Mouse (Mus musculus) left cerebral cortex, adult 8-10 months (tissue): ENCODE results near the gene Nrn1l. TPM values are rescaled to one million over a fixed set of nuclear protein-coding genes. Genes with fewer than 3 reads are reported as not detected.

Source experiments
- DNase-seq, 2 experiments: peaks; one replicate each; pipeline ENCODE4 v3.0.0; 2022; ENCODE audit warnings: low spot score in 2 of 2
- total RNA-seq, 4 experiments: library from RNA; stranded (reverse); gene quantifications; 2 replicates each; pipeline ENCODE4 v1.2.4; 2022

Nrn1l gene
- total RNA-seq, 4 experiments from 2014 or later, result 4.3 to 5.6 (median 4.9) TPM

GRCm38 (mm10) chr8:105889756-105890465 is 3.5 kb upstream of the Nrn1l start:
- DNase-seq, result no peak

DNA sequence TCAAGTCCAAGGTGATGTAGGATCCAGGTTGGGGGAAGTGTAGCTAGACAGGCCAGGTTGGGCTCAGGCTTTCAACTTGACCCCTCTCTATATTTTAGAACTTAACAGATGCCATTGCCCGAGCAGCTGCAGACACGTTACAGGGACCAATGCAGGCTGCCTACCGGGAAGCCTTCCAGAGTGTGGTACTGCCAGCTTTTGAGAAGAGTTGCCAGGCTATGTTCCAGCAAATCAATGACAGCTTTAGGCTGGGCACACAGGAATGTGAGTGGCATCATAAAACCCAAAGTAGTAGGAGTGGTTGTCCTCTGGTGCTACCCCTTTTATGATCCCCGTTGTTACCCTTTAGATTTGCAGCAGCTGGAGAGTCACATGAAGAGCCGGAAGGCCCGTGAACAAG is 2.5 kb upstream of the Nrn1l start:
- DNase-seq, result no peak

GRCm38 (mm10) chr8:105892432-105892831 is 935 bp upstream of the Nrn1l start:
- DNase-seq, result no peak

GRCm38 (mm10) chr8:105897801-105898480 is 4.6 kb downstream of the Nrn1l start:
- DNase-seq, result no peak

GRCm38 (mm10) chr8:105900180-105900940 is 7.0 kb downstream of the Nrn1l start, which contains the start of gene Pskh1:
TSS of gene Pskh1 (plus strand) at chr8:105900441.
- DNase-seq, result peak; percentile 86 to 90

DNA sequence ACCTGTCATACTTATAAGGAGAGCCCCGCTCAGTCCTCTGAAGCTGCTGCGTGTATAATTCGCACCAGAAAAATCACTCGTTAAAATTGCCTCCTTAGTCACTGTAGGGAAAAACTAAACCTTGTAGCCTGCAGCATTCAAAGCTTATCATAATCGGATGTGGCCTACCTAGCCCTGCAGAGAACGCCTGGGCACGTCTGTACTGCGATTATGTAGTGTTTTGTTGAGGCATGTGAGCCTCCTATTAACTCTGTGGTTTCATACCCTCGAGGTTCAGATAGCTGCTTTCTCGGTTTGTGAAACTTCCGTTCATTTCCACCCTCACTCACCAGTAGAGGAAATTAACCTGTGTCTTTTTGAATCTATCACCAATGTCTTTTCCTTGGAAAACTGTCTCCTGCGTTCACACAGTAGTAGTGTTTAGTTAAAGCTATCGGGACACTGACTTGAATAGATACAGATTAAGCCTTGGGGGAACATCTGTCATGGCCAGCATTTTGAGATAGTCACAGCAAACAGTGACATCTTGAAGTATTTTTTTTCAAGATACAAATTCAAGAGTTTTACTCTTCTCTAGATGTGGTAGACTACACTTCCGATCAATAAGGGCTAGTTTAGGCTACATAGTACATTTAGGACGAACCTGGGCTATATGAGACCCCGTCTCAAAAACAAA is 7.7 kb downstream of the Nrn1l start:
- DNase-seq, result no peak

DNA sequence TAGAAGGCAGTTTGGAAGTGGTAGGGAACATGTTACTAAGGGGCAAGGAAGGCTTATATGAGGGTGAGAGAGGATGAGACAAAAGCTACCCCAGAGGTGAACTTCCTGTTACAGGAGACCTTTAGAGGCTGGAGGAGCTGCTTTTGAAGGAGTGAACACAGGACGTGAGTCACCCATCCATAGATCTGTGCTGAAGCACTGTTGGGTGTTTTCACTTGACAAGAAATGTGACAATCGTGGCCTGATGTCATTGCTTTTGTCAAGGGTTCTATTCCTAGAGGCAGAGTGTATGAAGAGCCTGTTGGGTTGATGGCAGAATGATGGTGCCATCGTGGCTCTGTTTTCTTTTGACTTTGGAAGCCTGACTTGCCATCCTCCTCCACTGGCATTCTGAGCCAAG is 26.0 kb downstream of the Nrn1l start:
- no peak for DNase-seq

DNA sequence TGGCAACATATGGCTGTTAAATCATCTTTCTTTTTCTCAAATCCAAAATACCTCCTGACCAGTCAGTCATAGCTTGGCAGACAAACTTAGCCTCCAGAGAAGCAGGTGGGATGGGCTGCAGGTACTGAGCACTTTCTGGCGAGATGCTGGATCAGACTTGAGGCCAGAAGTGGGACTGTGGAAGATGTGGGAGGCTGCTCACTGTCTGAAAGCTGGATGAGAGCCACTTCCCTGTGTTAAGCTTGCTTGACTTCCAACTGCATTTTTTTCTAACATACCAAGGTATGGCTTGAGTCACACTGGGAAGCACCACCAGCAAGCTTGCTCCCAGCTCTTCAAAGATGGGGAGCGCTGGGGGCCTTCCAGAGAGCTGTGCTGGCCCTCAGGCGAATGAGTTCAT is 31.8 kb downstream of the Nrn1l start:
- peak in 1 of 2 experiments; percentile 73 for DNase-seq

- peak in 1 of 2 experiments; percentile 84 for DNase-seq
These were observed 37.2 kb downstream of the Nrn1l start for GRCm38 (mm10) chr8:105930602-105931001.

- DNase-seq, result peak in 1 of 2 experiments; percentile 80
These were observed 37.9 kb downstream of the Nrn1l start for GRCm38 (mm10) chr8:105931271-105931670.

DNA sequence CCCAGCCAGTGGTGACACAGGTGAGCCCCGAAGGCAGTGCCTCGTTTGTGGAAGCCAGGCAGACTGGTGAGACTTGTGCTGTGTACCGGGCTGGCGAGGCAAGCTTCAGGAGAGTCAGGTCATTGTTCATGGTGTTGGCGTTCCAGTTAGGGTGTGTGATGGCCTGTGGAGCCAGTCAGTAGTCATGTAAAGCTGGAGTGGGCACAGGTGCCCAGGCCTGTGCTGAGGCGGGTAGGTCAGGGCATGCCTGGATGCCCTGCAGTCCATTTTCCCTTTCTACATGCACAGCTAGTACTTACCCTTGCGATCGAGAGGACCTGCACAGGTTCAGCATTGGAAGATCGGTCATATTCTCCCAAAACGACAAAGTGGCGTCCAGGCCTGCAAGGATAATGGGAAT is 39.2 kb downstream of the Nrn1l start:
- DNase-seq, result no peak

DNA sequence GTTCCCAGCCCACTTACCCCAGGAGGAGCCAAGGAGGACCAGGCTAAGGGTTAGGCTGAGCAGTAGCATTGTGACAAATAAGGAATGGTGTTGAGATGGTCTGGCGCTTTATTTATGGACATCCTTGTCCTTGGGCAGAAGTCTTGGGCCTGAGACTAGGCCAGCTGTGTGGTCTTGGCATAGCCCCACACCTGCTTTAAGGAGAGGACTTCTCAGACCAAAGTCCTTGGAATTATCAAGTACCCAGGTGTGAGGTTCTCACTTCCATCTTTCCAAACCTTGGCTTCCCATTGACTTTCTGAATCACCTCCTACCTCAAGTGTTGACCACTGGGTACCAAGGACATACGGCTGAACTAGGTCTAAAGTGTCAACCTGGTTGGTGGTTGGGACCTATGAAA is 40.4 kb downstream of the Nrn1l start, which contains the start of gene Ctrl:
Gene Ctrl (minus strand): TSS at position 101 of the 400 bp plus-strand sequence.
- DNase-seq, result no peak

- no peak for DNase-seq
These were observed 41.7 kb downstream of the Nrn1l start for GRCm38 (mm10) chr8:105935105-105935504.

GRCm38 (mm10) chr8:105935863-105936603 is 42.7 kb downstream of the Nrn1l start:
- no peak for DNase-seq

GRCm38 (mm10) chr8:105936866-105937475 is 43.6 kb downstream of the Nrn1l start:
- DNase-seq, result peak; percentile 71 to 92

- peak in 1 of 2 experiments; percentile 60 for DNase-seq
These were observed 44.3 kb downstream of the Nrn1l start for GRCm38 (mm10) chr8:105937496-105938305.

DNA sequence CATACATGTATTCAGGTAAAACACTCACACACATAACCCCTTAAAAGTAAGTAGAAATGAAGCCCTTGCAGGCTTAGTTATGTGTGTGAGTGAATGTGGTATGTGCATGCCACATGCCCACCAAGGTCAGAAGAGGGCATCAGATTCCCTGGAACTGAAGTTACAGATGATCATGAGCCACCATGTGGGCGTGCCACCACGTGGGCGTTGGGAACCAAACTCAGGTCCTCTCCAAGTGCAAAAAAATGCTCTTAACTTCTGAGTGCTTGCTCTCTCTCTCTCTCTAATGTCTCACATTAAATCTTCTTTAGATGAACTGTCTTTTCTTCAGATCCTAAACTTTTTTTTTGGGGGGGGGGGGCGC is 44.9 kb downstream of the Nrn1l start, which contains the start of gene Psmb10:
Gene Psmb10 (minus strand): TSS at position 139 of the 364 bp plus-strand sequence.
- DNase-seq, result no peak

DNA sequence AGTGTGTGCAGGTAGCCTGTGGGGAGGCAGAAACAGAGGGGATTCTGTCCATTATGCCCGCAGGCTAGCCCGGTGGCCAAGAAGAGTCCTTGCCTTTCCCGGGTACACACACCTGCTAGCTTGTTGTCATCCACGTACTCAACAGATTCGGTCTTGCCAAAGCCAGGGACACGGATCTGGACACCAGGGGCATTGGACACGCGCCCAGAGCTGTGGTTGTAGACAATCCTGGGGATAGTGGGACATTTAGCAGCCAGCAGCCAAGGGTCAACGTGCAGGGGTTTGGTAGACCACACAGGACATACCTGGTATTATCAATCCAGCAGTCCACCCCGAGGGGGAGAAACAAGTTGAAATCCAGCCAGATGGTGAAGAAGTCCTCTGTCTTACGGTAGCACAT is 48.7 kb downstream of the Nrn1l start:
- DNase-seq, result no peak

DNA sequence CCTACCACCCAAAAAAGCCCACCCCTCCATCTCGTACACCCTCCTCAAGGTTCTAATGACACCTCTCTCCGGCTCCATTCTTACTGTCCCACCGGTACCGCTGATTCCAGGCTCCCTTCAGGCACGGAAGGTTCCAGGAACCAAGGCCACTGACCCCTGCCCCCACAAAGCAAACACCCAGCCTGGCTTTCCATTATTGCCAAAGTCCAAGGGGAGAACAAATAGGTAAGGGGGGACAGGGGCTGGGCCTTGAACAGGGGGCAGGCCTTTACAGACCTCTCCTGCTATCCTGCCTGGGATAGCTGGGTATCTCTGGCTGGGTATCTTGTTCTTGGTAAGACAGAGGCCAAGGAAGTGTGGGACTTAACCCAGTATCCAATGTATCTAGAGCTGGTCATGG is 49.2 kb downstream of the Nrn1l start:
- no peak for DNase-seq
